Mouse (Mus musculus): ENCODE data around the gene Rapgef6.

Gene Rapgef6

DNA sequence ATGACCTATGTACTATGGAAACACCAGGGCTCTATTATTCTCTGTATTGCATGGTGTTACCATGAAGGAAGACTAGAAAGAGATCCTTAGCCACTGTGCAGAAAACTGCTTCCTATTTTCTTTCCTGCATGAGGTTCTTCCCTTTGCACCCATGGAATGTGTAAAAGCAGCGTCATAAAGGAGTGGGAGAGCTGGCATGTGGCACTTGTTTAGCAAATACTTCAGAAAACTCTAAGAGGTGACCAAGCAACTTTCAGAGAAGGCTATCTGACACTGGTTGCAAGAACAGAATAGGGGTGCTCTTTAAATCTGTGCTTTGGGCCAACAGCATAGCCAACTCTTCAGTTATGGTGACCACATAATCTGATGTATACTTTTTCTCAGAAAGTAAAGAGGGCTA is 212.5 kb downstream of the Rapgef6 start:
- no peak for DNase-seq (ENCODE audit: low spot score in 2 of 2)

DNA sequence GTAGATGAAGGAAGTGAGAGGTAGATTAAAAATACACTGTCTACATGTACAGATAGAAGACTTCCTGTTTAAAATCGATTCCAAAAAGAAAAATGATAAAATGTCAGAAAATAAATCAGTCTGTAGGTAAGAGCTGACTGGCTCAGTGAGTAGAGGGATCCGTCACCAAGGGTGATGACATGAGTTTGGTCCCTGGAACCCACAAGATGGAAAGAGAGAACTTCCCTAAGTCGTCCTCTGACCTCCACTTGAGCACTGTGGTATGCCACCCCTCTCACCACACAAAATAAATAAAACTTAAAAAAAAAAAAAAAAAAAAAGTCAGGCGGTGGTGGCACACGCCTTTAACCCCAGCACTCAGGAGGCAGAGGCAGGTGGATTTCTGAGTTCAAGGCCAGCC is 214.3 kb downstream of the Rapgef6 start:
- DNase-seq (ENCODE audit: low spot score in 2 of 2), result no peak

DNA sequence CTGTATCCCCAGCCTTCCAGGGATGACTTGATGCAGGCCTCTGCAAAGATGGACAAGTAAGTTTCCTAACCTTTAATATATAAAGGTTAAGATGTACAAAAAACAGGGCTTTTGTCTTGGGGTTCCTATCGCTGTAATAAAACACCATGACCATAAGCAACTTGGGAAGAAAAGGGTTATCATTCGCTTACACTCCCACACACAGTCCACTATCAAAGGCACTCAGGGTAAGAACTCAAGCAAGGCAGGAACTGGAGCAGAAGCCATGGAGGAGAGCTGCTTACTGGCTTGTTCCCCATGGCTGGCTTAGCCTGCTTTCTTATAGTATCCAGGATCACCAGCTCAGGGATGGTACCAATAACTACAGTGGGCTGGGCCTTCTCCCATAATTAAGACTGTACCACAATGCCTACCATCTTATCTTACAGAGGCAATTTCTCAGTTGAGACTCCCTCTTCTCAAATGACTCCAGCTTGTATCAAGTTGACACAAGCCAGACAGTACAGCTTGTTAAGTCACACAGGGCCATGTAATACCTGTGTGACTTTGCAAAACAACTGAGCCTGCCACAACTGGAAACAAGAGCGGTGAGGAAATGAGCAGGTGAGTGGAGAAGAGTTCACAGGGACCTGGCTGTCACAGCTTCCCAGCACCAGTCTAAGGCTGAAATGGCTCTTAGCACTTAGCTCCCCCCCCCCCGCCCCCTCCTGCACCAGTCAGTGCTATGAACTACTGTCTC is 216.5 kb downstream of the Rapgef6 start:
- DNase-seq (ENCODE audit: low spot score in 2 of 2), result no peak

DNA sequence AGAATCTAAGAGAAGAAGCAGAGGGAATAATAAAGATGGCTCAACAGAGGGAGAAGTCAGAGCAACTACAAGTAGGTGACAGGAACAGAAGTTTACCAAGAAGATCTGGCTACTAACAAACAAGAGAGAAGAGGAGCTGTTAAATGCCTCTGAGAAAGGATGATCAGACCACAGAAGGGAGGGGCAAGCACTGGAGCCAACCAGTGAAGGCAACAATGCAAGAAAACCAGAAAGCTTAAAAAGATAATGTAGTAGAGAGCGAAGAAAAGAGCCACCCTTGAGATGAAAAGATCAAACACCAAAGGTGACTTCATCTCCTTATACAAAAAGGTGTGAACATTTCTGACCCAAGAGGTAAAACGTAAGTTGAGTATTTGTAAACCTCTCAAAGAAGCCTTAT is 218.7 kb downstream of the Rapgef6 start:
- DNase-seq (ENCODE audit: low spot score in 2 of 2), result no peak

DNA sequence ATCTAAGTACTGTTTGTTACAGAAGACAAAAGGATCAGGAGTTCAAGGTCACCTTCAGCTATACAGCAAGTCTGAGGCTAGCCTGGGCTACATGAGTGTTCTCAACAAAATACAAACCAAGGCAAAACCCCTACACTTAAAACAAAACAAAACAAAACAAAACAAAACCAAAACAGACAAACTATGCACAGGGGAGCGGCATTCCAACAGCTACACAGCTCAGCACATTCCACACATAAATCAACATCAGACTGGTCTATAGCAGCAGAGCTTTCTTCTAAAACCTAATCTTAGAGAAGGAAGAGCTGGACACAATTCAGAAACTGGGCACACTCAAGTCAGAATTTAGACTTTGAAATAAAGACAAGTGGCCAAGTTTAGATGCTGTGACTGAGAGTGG is 221.6 kb downstream of the Rapgef6 start:
- DNase-seq (ENCODE audit: low spot score in 2 of 2), result no peak
